Mouse (Mus musculus) erythroblast, embryonic 14.5 days (primary cell): ENCODE measurements around the gene Syvn1.

Experiments used
- GATA1 ChIP-seq: IDR thresholded peaks from 2 replicates; pipeline ENCODE4 v1.6.1; 2012; ENCODE audit warnings: low read length, inconsistent platforms, mixed read lengths
- TAL1 ChIP-seq: IDR thresholded peaks from 3 replicates; pipeline ENCODE4 v1.6.1; 2012; ENCODE audit warnings: low read length, inconsistent platforms, mixed read lengths

- TF ChIP-seq GATA1 (no peak), TAL1 (no peak)
Observed at GRCm38 (mm10) chr19:6009137-6009536, 37.2 kb upstream of the Syvn1 start.
